Mouse (Mus musculus): Measurements from ENCODE around the gene Pdgfra. TPM values are rescaled to one million over a fixed set of nuclear protein-coding genes. Genes with fewer than 3 reads are reported as not detected.
A peak's percentile ranks its signal among the peaks of the same experiment; 100 is the strongest.

Gene Pdgfra
- total RNA-seq, 1 experiment = 10.2 TPM

DNA sequence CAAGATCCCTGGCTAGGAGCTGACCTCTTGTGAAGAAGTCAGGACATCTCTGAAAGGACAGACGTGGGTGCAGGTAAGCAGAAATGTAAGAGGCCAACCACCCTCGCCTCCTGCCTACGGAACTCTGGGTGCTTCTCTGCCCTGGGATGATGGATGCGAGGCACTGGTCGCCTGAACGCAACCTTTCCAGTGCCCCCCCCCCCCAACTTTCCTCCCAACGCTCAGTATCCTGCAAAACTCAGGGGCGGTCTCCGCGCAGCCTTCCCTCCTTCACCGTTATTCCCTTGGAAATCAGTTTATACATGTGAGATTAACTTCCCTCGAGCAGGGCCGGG lies 1.5 kb downstream of the Pdgfra start:
- in situ Hi-C loops (cut with MboI; ENCODE audit: low sequenced_read_pairs in 2 of 2, unreplicated experiment in 2 of 2) = loop anchor here (5.0 to 25.0 kb wide), 4 partner anchors 81 to 719 kb away; no protein-coding TSS in a partner anchor
- Histone ChIP-seq H3K4me1 (ENCODE audit: control insufficient read depth in 2 of 2, insufficient read depth in 2 of 2, low read length in 2 of 2, poor library complexity in 1 of 2) (peaks cover 0 to 6% of the 10 kb centered on the region in 2 experiments; a peak in 1 of 4 replicates), H3K4me3 (ENCODE audit: insufficient read depth in 1 of 2, low read depth in 1 of 2, low read length in 2 of 2, poor library complexity in 1 of 2, severe bottlenecking in 1 of 2) (peak overlapping the region in 1 of 2 experiments; percentile 4; a peak in 1 of 4 replicates), H3K9ac (ENCODE audit: insufficient read depth, low read depth, low read length, poor library complexity, severe bottlenecking) (no peak overlapping the region), H3K9me3 (ENCODE audit: control insufficient read depth, insufficient read depth, low read depth, low read length) (no peaks in the 10 kb centered on the region), H3K36me3 (ENCODE audit: control insufficient read depth, insufficient read depth, low read length, poor library complexity, severe bottlenecking) (no peaks in the 10 kb centered on the region), H3K27ac (ENCODE audit: insufficient read depth, low read depth, low read length, poor library complexity, severe bottlenecking) (no peak overlapping the region)
- DNase-seq (ENCODE audit: low read depth, low spot score) = no peak
- TF ChIP-seq ZC3H11A (IDR thresholded peaks at IDR 0.05; ENCODE audit: borderline replicate concordance, low read depth, low read length) (no peak), MAFK (IDR thresholded peaks at IDR 0.05; ENCODE audit: insufficient read depth, low read depth, low read length) (no peak), ZNF384 (IDR thresholded peaks at IDR 0.05; ENCODE audit: low read depth, low read length) (no peak)

DNA sequence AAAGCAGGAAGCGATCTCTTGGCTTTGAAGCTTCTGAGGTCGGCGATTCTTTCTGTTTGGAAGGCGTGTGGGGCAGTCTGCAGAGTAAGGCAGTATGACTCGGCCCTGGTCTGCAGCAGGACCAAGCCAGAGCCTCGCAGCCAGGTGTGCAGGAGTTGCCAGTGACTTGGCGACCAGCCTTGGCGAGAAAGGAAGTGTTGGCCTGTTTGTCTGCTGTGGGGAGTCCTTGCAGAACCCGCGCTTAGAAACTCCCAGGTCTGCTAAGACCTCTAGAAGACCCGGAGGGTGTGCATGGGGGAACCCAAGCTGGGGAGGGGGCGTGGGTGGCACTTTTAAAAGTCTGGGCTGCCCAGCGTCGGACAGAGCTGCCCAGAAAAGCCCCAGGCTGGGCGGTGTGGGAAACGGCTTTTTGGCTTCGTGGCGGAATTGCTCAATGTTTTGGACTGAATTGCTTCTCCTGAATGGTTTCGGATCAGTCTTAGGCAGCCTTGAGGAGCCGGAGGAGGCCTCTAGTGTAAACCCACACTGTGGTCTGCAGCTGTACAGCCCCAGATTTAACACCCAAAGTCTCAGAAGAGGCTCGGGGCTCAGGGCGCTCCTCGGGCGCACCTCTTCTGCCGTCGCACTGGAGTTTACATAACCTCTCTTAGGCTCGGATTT lies 2.0 kb downstream of the Pdgfra start:
- Histone ChIP-seq H3K4me1 (ENCODE audit: control insufficient read depth in 2 of 2, insufficient read depth in 2 of 2, low read length in 2 of 2, poor library complexity in 1 of 2) (peaks cover 0 to 6% of the 10 kb centered on the region in 2 experiments; a peak in 1 of 4 replicates), H3K4me3 (ENCODE audit: insufficient read depth in 1 of 2, low read depth in 1 of 2, low read length in 2 of 2, poor library complexity in 1 of 2, severe bottlenecking in 1 of 2) (0 out of 4 replicates have a peak overlapping the region, but pooled peaks of 1 of the 2 experiments have one; percentile 5), H3K36me3 (ENCODE audit: control insufficient read depth, insufficient read depth, low read length, poor library complexity, severe bottlenecking) (no peaks in the 10 kb centered on the region), H3K9ac (ENCODE audit: insufficient read depth, low read depth, low read length, poor library complexity, severe bottlenecking) (no peak overlapping the region), H3K9me3 (ENCODE audit: control insufficient read depth, insufficient read depth, low read depth, low read length) (no peaks in the 10 kb centered on the region), H3K27ac (ENCODE audit: insufficient read depth, low read depth, low read length, poor library complexity, severe bottlenecking) (no peak overlapping the region)
- in situ Hi-C loops (cut with MboI; ENCODE audit: low sequenced_read_pairs in 2 of 2, unreplicated experiment in 2 of 2) = loop anchor here (5.0 to 25.0 kb wide), 4 partner anchors 82 to 719 kb away; no protein-coding TSS in a partner anchor
- DNase-seq (ENCODE audit: low read depth, low spot score) = no peak
- TF ChIP-seq CHD2 (IDR thresholded peaks at IDR 0.05; ENCODE audit: low read depth, low read length) = no peak
- no peak for TF ChIP-seq ZC3H11A (IDR thresholded peaks at IDR 0.05; ENCODE audit: borderline replicate concordance, low read depth, low read length)
- no peak for TF ChIP-seq ZNF384 (IDR thresholded peaks at IDR 0.05; ENCODE audit: low read depth, low read length)
- TF ChIP-seq MAFK (IDR thresholded peaks at IDR 0.05; ENCODE audit: insufficient read depth, low read depth, low read length) = no peak
- no peak for TF ChIP-seq HCFC1 (IDR thresholded peaks at IDR 0.05; ENCODE audit: borderline replicate concordance, insufficient read depth, low read length)

DNA sequence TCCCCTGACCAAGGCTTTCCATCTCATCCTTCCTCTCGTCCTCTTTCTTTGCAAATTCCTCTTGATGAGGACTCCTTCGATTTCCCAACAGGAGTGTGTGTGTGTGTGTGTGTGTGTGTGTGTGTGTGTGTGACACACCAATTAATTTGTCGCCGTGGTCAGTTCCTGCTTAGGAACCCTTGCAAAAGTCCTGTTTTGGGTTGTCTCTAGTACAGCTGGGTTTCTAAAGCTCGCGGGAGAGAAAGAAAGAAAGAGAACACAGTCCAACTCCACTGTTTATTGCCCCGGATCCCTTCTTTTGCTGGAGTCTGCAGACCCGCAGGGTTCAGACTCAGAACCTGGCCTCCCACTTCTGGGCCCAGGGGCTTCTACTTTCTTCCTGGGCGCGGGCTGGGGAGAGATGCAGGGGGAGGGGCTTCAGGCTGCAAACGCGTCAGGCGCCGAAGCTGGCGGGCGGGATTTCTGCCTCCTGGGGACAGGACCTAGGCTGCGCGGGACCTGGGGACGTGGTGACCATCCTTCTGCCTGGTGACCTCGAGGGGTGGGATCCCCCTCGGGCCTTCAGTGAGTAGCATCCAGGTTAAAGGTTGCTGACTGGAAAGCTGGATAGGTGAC lies 2.6 kb downstream of the Pdgfra start:
- H3K4me1 ChIP-seq (ENCODE audit: control insufficient read depth in 2 of 2, insufficient read depth in 2 of 2, low read length in 2 of 2, poor library complexity in 1 of 2) = peaks cover 0 to 5% of the 10 kb centered on the region in 2 experiments; a peak in 1 of 4 replicates
- TF ChIP-seq MAFK (IDR thresholded peaks at IDR 0.05; ENCODE audit: insufficient read depth, low read depth, low read length) = no peak
- no peak for TF ChIP-seq CHD2 (IDR thresholded peaks at IDR 0.05; ENCODE audit: low read depth, low read length)
- TF ChIP-seq ZNF384 (IDR thresholded peaks at IDR 0.05; ENCODE audit: low read depth, low read length) = no peak
- TF ChIP-seq ZC3H11A (IDR thresholded peaks at IDR 0.05; ENCODE audit: borderline replicate concordance, low read depth, low read length) = no peak
- TF ChIP-seq HCFC1 (IDR thresholded peaks at IDR 0.05; ENCODE audit: borderline replicate concordance, insufficient read depth, low read length) = no peak
- H3K27ac ChIP-seq (ENCODE audit: insufficient read depth, low read depth, low read length, poor library complexity, severe bottlenecking) = no peak overlapping the region
- no peaks in the 10 kb centered on the region for H3K9me3 ChIP-seq (ENCODE audit: control insufficient read depth, insufficient read depth, low read depth, low read length)
- H3K9ac ChIP-seq (ENCODE audit: insufficient read depth, low read depth, low read length, poor library complexity, severe bottlenecking) = no peak overlapping the region
- no peak for DNase-seq (ENCODE audit: low read depth, low spot score)
- H3K36me3 ChIP-seq (ENCODE audit: control insufficient read depth, insufficient read depth, low read length, poor library complexity, severe bottlenecking) = no peaks in the 10 kb centered on the region
- H3K4me3 ChIP-seq (ENCODE audit: insufficient read depth in 1 of 2, low read depth in 1 of 2, low read length in 2 of 2, poor library complexity in 1 of 2, severe bottlenecking in 1 of 2) = peak overlapping the region; percentile 5 to 7; a peak in 1 of 4 replicates
- in situ Hi-C loops (cut with MboI; ENCODE audit: low sequenced_read_pairs in 2 of 2, unreplicated experiment in 2 of 2) = loop anchor here (5.0 to 25.0 kb wide), 5 partner anchors 82 to 842 kb away; no protein-coding TSS in a partner anchor

DNA sequence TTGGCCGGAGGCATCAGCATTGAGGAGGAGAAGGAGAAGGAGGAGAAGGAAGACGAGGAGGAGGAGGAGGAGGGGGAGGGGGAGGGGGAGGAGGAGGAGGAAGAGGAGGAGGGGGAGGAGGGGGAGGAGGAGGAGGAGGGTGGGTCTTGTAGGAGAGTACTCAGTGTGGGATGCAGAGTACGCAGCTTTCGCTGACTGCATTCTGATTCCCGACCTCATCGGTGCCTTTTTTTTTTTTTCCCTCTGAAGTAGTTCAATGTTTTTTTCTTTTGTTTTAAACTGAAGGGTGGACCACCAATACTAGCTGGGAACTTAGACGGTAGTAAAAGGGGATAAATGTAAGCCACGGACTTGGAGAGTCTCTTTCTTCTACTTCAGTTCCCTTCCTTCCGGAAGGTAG lies 3.2 kb downstream of the Pdgfra start:
- in situ Hi-C loops (cut with MboI; ENCODE audit: low sequenced_read_pairs in 2 of 2, unreplicated experiment in 2 of 2) = loop anchor here (5.0 to 25.0 kb wide), 4 partner anchors 543 to 843 kb away; no protein-coding TSS in a partner anchor
- no peak for DNase-seq (ENCODE audit: low read depth, low spot score)
- Histone ChIP-seq H3K4me3 (ENCODE audit: insufficient read depth in 1 of 2, low read depth in 1 of 2, low read length in 2 of 2, poor library complexity in 1 of 2, severe bottlenecking in 1 of 2) (peak overlapping the region in 1 of 2 experiments; percentile 45; a peak in 1 of 4 replicates), H3K9ac (ENCODE audit: insufficient read depth, low read depth, low read length, poor library complexity, severe bottlenecking) (no peak overlapping the region), H3K9me3 (ENCODE audit: control insufficient read depth, insufficient read depth, low read depth, low read length) (no peaks in the 10 kb centered on the region), H3K27ac (ENCODE audit: insufficient read depth, low read depth, low read length, poor library complexity, severe bottlenecking) (no peak overlapping the region), H3K4me1 (ENCODE audit: control insufficient read depth in 2 of 2, insufficient read depth in 2 of 2, low read length in 2 of 2, poor library complexity in 1 of 2) (peaks cover 0 to 3% of the 10 kb centered on the region in 2 experiments; a peak in 1 of 4 replicates), H3K36me3 (ENCODE audit: control insufficient read depth, insufficient read depth, low read length, poor library complexity, severe bottlenecking) (no peaks in the 10 kb centered on the region)
- no peak for TF ChIP-seq HCFC1 (IDR thresholded peaks at IDR 0.05; ENCODE audit: borderline replicate concordance, insufficient read depth, low read length)
- TF ChIP-seq ZNF384 (IDR thresholded peaks at IDR 0.05; ENCODE audit: low read depth, low read length) = no peak
- TF ChIP-seq CHD2 (IDR thresholded peaks at IDR 0.05; ENCODE audit: low read depth, low read length) = no peak
- TF ChIP-seq MAFK (IDR thresholded peaks at IDR 0.05; ENCODE audit: insufficient read depth, low read depth, low read length) = no peak
- TF ChIP-seq ZC3H11A (IDR thresholded peaks at IDR 0.05; ENCODE audit: borderline replicate concordance, low read depth, low read length) = no peak
